Mouse (Mus musculus) heart, postnatal 0 days (tissue): Measurements from ENCODE around the gene Pi4k2a. TPM values are rescaled to one million over a fixed set of nuclear protein-coding genes. Genes with fewer than 3 reads are reported as not detected.
A peak's percentile ranks its signal among the peaks of the same experiment; 100 is the strongest.

Experiments used
- ATAC-seq: fragments of 200-750 bp; cut with Nextera tagmentation; 2 replicates; pipeline ENCODE4 v1.8.0; 2017; ENCODE audit warnings: low read depth, moderate number of reproducible peaks, moderate library complexity; ENCODE audit not compliant: insufficient read depth
- DNase-seq: peaks from one replicate; pipeline ENCODE4 v3.0.0-alpha.2; 2016; ENCODE audit warnings: low spot score
- H3K27ac ChIP-seq: fragments of 300-500 bp; sonication (generic); 2 replicates; pipeline ENCODE4 v1.5.1; 2014; ENCODE audit warnings: low read depth, mild to moderate bottlenecking
- H3K27me3 ChIP-seq: fragments of 300-500 bp; sonication (generic); 2 replicates; pipeline ENCODE4 v1.6.1; 2014; ENCODE audit warnings: low read length, mixed read lengths; ENCODE audit not compliant: control insufficient read depth, insufficient read depth
- H3K36me3 ChIP-seq: fragments of 300-500 bp; sonication (generic); replicated peaks from 2 replicates; pipeline ENCODE4 v1.6.1; 2014; ENCODE audit warnings: low read length, mixed read lengths; ENCODE audit not compliant: control insufficient read depth, insufficient read depth
- H3K4me1 ChIP-seq: fragments of 300-500 bp; sonication (generic); 2 replicates; pipeline ENCODE4 v1.6.1; 2014; ENCODE audit warnings: antibody characterized with exemption; ENCODE audit not compliant: control insufficient read depth, insufficient read depth
- H3K4me2 ChIP-seq: fragments of 300-500 bp; sonication (generic); 2 replicates; pipeline ENCODE4 v1.6.1; 2014; ENCODE audit warnings: low read depth, mild to moderate bottlenecking, low read length, moderate library complexity
- H3K4me3 ChIP-seq: fragments of 300-500 bp; sonication (generic); 2 replicates; pipeline ENCODE4 v1.5.1; 2014; ENCODE audit warnings: low read depth, low read length
- H3K9ac ChIP-seq: fragments of 300-500 bp; sonication (generic); replicated peaks from 2 replicates; pipeline ENCODE4 v1.6.1; 2014; ENCODE audit warnings: low read depth, low read length, mixed read lengths
- H3K9me3 ChIP-seq: fragments of 300-500 bp; sonication (generic); replicated peaks from 2 replicates; pipeline ENCODE4 v1.6.1; 2016; ENCODE audit warnings: low read length; ENCODE audit not compliant: control insufficient read depth
- CTCF ChIP-seq: IDR thresholded peaks from 2 replicates; pipeline ENCODE4 v1.5.1; 2016; ENCODE audit warnings: antibody characterized with exemption, control low read depth, low read depth
- EP300 ChIP-seq: IDR thresholded peaks from 2 replicates; pipeline ENCODE4 v1.6.1; 2016; ENCODE audit warnings: antibody characterized with exemption, low read depth
- WGBS: fragments of 180-500 bp; shearing (Covaris S2); extraction: QIAGEN DNeasy Blood & Tissue Kit; methylation state at CpG from one replicate; pipeline ENCODE4 v1.1.7; 2014; 5-methylcytosine and 5-hydroxymethylcytosine counted together
- polyA plus RNA-seq: library from polyadenylated mRNA; unstranded; fragments of >200 nt; fragmentation: Nextera tagmentation; extraction: Ambion mirVana; gene quantifications from 2 replicates; pipeline ENCODE4 v1.2.1, GENCODE M21; 2015
- total RNA-seq: library from RNA; depleted of rRNA; stranded (reverse); fragments of >200 nt; gene quantifications from 2 replicates; pipeline ENCODE4 v1.2.3, GENCODE M21; 2014; ENCODE audit warnings: low replicate concordance

Pi4k2a gene
- total and polyA plus RNA-seq, 2 experiments from 2014 or later = 6.7 to 13.4 TPM

GRCm38 (mm10) chr19:42085690-42086089 is 4.6 kb upstream of the Pi4k2a start:
- TF ChIP-seq EP300 = no peak
- no peak for TF ChIP-seq CTCF
- Histone ChIP-seq H3K4me3 (peak overlapping the region; percentile 55), H3K27ac (no peak overlapping the region), H3K27me3 (no peaks in the 10 kb centered on the region), H3K9ac (0 out of 2 replicates have a peak overlapping the region, but pooled peaks have one; percentile 18), H3K36me3 (no peaks in the 10 kb centered on the region), H3K9me3 (no peaks in the 10 kb centered on the region), H3K4me1 (peaks cover 10% of the 10 kb centered on the region), H3K4me2 (peak overlapping the region; percentile 75)
- 6% methylated on average over 10 of the region's 10 CpGs for WGBS
- ATAC-seq = no peak
- DNase-seq = no peak

- peaks cover 12% of the 10 kb centered on the region for H3K4me1 ChIP-seq
- under 1% methylated on average over 20 of the region's 21 CpGs for WGBS
- TF ChIP-seq EP300 = no peak
- TF ChIP-seq CTCF = no peak
- H3K4me3 ChIP-seq = peak within 1 kb of the TSS; percentile 55
- H3K27ac ChIP-seq = no peak within 1 kb of the TSS
- H3K9ac ChIP-seq = 0 out of 2 replicates have a peak within 1 kb of the TSS, but pooled peaks have one; percentile 18
- no peaks in the 10 kb centered on the region for H3K27me3 ChIP-seq
- no peaks in the 10 kb centered on the region for H3K36me3 ChIP-seq
- ATAC-seq (peak; percentile 34), DNase-seq (peak; percentile 81)
- H3K9me3 ChIP-seq = no peaks in the 10 kb centered on the region
- H3K4me2 ChIP-seq = peak within 1 kb of the TSS; percentile 75
These were observed 4.1 kb upstream of the Pi4k2a start, which contains the start of gene Morn4 for GRCm38 (mm10) chr19:42086166-42086565. Gene Morn4, minus strand, starts transcription at chr19:42086357.

- ATAC-seq = no peak
- Histone ChIP-seq H3K4me3 (peak overlapping the region; percentile 90), H3K27me3 (no peaks in the 10 kb centered on the region), H3K27ac (peak overlapping the region; percentile 85), H3K36me3 (peaks cover 5% of the 10 kb centered on the region), H3K4me1 (peaks cover 16% of the 10 kb centered on the region), H3K9me3 (no peaks in the 10 kb centered on the region), H3K4me2 (peak overlapping the region; percentile 66), H3K9ac (0 out of 2 replicates have a peak overlapping the region, but pooled peaks have one; percentile 41)
- no peak for TF ChIP-seq CTCF
- no peak; the same call in 1 of the 2 replicates for TF ChIP-seq EP300
- 23% methylated on average over 14 of the region's 14 CpGs for WGBS
- peak; percentile 63 for DNase-seq
These were observed 1.0 kb upstream of the Pi4k2a start for GRCm38 (mm10) chr19:42089103-42089747.

- TF ChIP-seq EP300 (no peak), CTCF (no peak)
- DNase-seq = peak; percentile 30
These were observed 419 bp downstream of the Pi4k2a start for GRCm38 (mm10) chr19:42090637-42091141.

GRCm38 (mm10) chr19:42099406-42099805 is 9.1 kb downstream of the Pi4k2a start:
- WGBS = 85% methylated on average over 3 of the region's 3 CpGs
- Histone ChIP-seq H3K36me3 (peaks cover 24% of the 10 kb centered on the region; the same call in 1 of the 2 replicates), H3K9ac (no peak overlapping the region), H3K9me3 (no peaks in the 10 kb centered on the region), H3K4me1 (no peaks in the 10 kb centered on the region), H3K4me3 (no peak overlapping the region), H3K27ac (no peak overlapping the region), H3K27me3 (no peaks in the 10 kb centered on the region), H3K4me2 (no peak overlapping the region)
- no peak for ATAC-seq
- TF ChIP-seq EP300 = no peak
- no peak for TF ChIP-seq CTCF
- no peak for DNase-seq

More at GRCm38 (mm10) chr19:42090637-42091141, 419 bp downstream of the Pi4k2a start:
- peak overlapping the region; percentile 90 for H3K9ac ChIP-seq
- no peaks in the 10 kb centered on the region for H3K9me3 ChIP-seq
- no peaks in the 10 kb centered on the region for H3K27me3 ChIP-seq
- peak overlapping the region; percentile 90 for H3K4me3 ChIP-seq
- H3K27ac ChIP-seq = peak overlapping the region; percentile 93
- 0% methylated on average over 49 of the region's 52 CpGs for WGBS
- peaks cover 13% of the 10 kb centered on the region for H3K36me3 ChIP-seq
- H3K4me1 ChIP-seq = peaks cover 16% of the 10 kb centered on the region
- ATAC-seq = peak; percentile 43
- H3K4me2 ChIP-seq = peak overlapping the region; percentile 77
